Mouse (Mus musculus) CH12.LX (cell line): ENCODE measurements around the gene Cend1.
A peak's percentile ranks its signal among the peaks of the same experiment; 100 is the strongest.

Experiments used
- CTCF ChIP-seq, 2 experiments: IDR thresholded peaks in 1 of 2; conservative IDR thresholded peaks in 1 of 2; 2 replicates each; pipeline ENCODE4 v1.5.1; 2011 to 2012; ENCODE audit warnings: low read depth in 2 of 2, low read length in 2 of 2, improper control_type of control experiment in 1 of 2, inconsistent platforms in 1 of 2, mild to moderate bottlenecking in 1 of 2, moderate library complexity in 1 of 2
- ELF1 ChIP-seq: IDR thresholded peaks from 2 replicates; pipeline ENCODE4 v1.6.1; 2014; ENCODE audit warnings: low read depth, mild to moderate bottlenecking, inconsistent platforms, low read length, improper control_type of control experiment
- EP300 ChIP-seq: IDR thresholded peaks from 2 replicates; pipeline ENCODE4 v1.6.1; 2011; ENCODE audit warnings: low read length, improper control_type of control experiment
- ETS1 ChIP-seq: conservative IDR thresholded peaks from 2 replicates; pipeline ENCODE4 v1.6.1; 2012; ENCODE audit warnings: low read depth, mild to moderate bottlenecking, inconsistent platforms, low read length, improper control_type of control experiment, moderate library complexity
- JUN ChIP-seq: IDR thresholded peaks from 2 replicates; pipeline ENCODE4 v1.6.1; 2011; ENCODE audit warnings: low read depth, mild to moderate bottlenecking, low read length, improper control_type of control experiment, moderate library complexity; ENCODE audit not compliant: insufficient read depth
- MAFK ChIP-seq: IDR thresholded peaks from 2 replicates; pipeline ENCODE4 v1.6.1; 2011; ENCODE audit warnings: low read length, improper control_type of control experiment; ENCODE audit not compliant: insufficient replicate concordance
- NELFE ChIP-seq: IDR thresholded peaks from 2 replicates; pipeline ENCODE4 v1.6.1; 2011; ENCODE audit warnings: low read depth, low read length, improper control_type of control experiment
- POLR2A ChIP-seq: IDR thresholded peaks from 2 replicates; pipeline ENCODE4 v1.6.1; 2011; ENCODE audit warnings: low read depth, mild to moderate bottlenecking, improper control_type of control experiment, low read length
- TCF12 ChIP-seq: IDR thresholded peaks from 2 replicates; pipeline ENCODE4 v1.6.1; 2014; ENCODE audit warnings: low read depth, mild to moderate bottlenecking, inconsistent platforms, low read length, improper control_type of control experiment
- UBTF ChIP-seq: IDR thresholded peaks from 2 replicates; pipeline ENCODE4 v1.6.1; 2012; ENCODE audit warnings: low read depth, mild to moderate bottlenecking, inconsistent platforms, low read length, improper control_type of control experiment, moderate library complexity
- ZKSCAN1 ChIP-seq: IDR thresholded peaks from 2 replicates; pipeline ENCODE4 v1.6.1; 2012; ENCODE audit warnings: low read depth, inconsistent platforms, low read length, improper control_type of control experiment, borderline replicate concordance
- ZNF384 ChIP-seq: IDR thresholded peaks from 2 replicates; pipeline ENCODE4 v1.6.1; 2012; ENCODE audit warnings: low read depth, low read length, improper control_type of control experiment, inconsistent platforms

DNA sequence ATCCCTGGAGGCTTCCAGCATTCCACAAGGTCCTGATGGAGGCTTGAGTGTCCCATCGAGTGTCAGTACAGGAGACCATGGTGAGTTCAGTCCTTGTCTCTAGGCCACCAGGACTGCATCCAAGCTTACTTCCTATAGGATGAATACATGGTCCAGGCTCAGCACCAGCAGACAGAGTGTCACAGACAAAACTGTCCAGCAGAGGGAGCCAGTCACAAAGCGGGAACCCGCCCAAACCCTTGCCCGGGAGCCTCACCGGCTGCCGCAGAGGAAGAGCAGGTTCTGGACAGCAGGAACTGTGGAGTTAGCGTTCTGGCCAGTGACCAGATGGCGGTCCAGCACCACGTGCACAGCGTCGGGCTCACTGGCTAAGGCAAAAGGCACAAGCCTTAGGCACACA, 20.5 kb downstream of the Cend1 start:
- TF ChIP-seq EP300 (no peak), CTCF (conservative IDR thresholded peaks at IDR 0.05 in 1 of 2, IDR thresholded peaks at IDR 0.05 in 1 of 2; ENCODE audit: low read depth in 2 of 2, low read length in 2 of 2) (peak; percentile 57 to 92; a peak in 3 of 4 replicates), NELFE (no peak; the same call in 1 of the 2 replicates), POLR2A (no peak), ZKSCAN1 (no peak), JUN (no peak), TCF12 (no peak), ELF1 (peak; percentile 32; the same call in 1 of the 2 replicates), MAFK (no peak), ETS1 (no peak), ZNF384 (no peak), UBTF (no peak)
